Mouse (Mus musculus) MEL (cell line): ENCODE measurements around the gene Apol7a. TPM values are rescaled to one million over a fixed set of nuclear protein-coding genes. Genes with fewer than 3 reads are reported as not detected.

ENCODE experiments used
- DNase-seq: peaks from one replicate; pipeline ENCODE4 v3.0.0; 2011; ENCODE audit warnings: low read depth, low spot score
- H3K27ac ChIP-seq: 2 replicates; pipeline ENCODE4 v1.5.1; 2012; ENCODE audit warnings: low read depth, mild to moderate bottlenecking, control low read depth, low read length, moderate library complexity; ENCODE audit not compliant: control insufficient read depth
- H3K27me3 ChIP-seq, 2 experiments: fragments of 150-350 bp in 1 of 2; sonication (generic) in 1 of 2; 2 replicates each; pipeline ENCODE4 v1.6.1; 2012; ENCODE audit warnings: low read length in 2 of 2, mild to moderate bottlenecking in 2 of 2, improper control_type of control experiment in 1 of 2, moderate library complexity in 1 of 2; ENCODE audit not compliant: insufficient read depth in 2 of 2, control insufficient read depth in 1 of 2
- H3K36me3 ChIP-seq, 2 experiments: 2 replicates each; pipeline ENCODE4 v1.6.1; 2012 to 2014; ENCODE audit warnings: low read length in 2 of 2, improper control_type of control experiment in 1 of 2, inconsistent platforms in 1 of 2, mild to moderate bottlenecking in 1 of 2; ENCODE audit not compliant: insufficient read depth in 2 of 2, control insufficient read depth in 1 of 2
- H3K4me1 ChIP-seq, 2 experiments: fragments of 150-350 bp in 1 of 2; sonication (generic) in 1 of 2; 2 replicates each; pipeline ENCODE4 v1.6.1; 2012; ENCODE audit warnings: low read length in 2 of 2, improper control_type of control experiment in 1 of 2, mild to moderate bottlenecking in 1 of 2; ENCODE audit not compliant: insufficient read depth in 2 of 2, control insufficient read depth in 1 of 2
- H3K4me3 ChIP-seq, 2 experiments: fragments of 150-350 bp in 1 of 2; sonication (generic) in 1 of 2; 2 replicates each; pipeline ENCODE4 v1.5.1; 2012; ENCODE audit warnings: low read depth in 2 of 2, low read length in 2 of 2, mild to moderate bottlenecking in 2 of 2, moderate library complexity in 2 of 2, control low read depth in 1 of 2, improper control_type of control experiment in 1 of 2; ENCODE audit not compliant: control insufficient read depth in 1 of 2, insufficient read depth in 1 of 2
- H3K79me2 ChIP-seq: 2 replicates; pipeline ENCODE4 v1.6.1; 2012; ENCODE audit warnings: mild to moderate bottlenecking, low read length, moderate library complexity; ENCODE audit not compliant: control insufficient read depth, poor library complexity, insufficient read depth
- H3K9ac ChIP-seq: 2 replicates; pipeline ENCODE4 v1.6.1; 2012; ENCODE audit warnings: low read depth, mild to moderate bottlenecking, control low read depth, low read length, moderate library complexity; ENCODE audit not compliant: control insufficient read depth, poor library complexity, severe bottlenecking
- H3K9me3 ChIP-seq: fragments of 150-350 bp; sonication (generic); replicated peaks from 2 replicates; pipeline ENCODE4 v1.6.1; 2012; ENCODE audit warnings: mild to moderate bottlenecking, low read length, improper control_type of control experiment, moderate library complexity; ENCODE audit not compliant: insufficient read depth
- BHLHE40 ChIP-seq: IDR thresholded peaks from 2 replicates; pipeline ENCODE4 v1.6.1; 2012; ENCODE audit warnings: low read depth, mild to moderate bottlenecking, inconsistent platforms, low read length, improper control_type of control experiment, borderline replicate concordance
- CHD1 ChIP-seq: IDR thresholded peaks from 2 replicates; pipeline ENCODE4 v1.6.1; 2012; ENCODE audit warnings: low read depth, mild to moderate bottlenecking, inconsistent platforms, low read length, improper control_type of control experiment
- CTCF ChIP-seq, 3 experiments: IDR thresholded peaks in 2 of 3; conservative IDR thresholded peaks in 1 of 3; 2 replicates each; pipeline ENCODE4 v1.5.1; 2011 to 2012; ENCODE audit warnings: low read length in 3 of 3, low read depth in 2 of 3, mild to moderate bottlenecking in 2 of 3, improper control_type of control experiment in 1 of 3, inconsistent platforms in 1 of 3, mixed read lengths in 1 of 3, moderate library complexity in 1 of 3; ENCODE audit not compliant: control insufficient read depth in 1 of 3, insufficient read depth in 1 of 3, poor library complexity in 1 of 3, severe bottlenecking in 1 of 3
- E2F4 ChIP-seq: IDR thresholded peaks from 2 replicates; pipeline ENCODE4 v1.6.1; 2011; ENCODE audit warnings: low read depth, low read length, improper control_type of control experiment, borderline replicate concordance
- ELF1 ChIP-seq: IDR thresholded peaks from 2 replicates; pipeline ENCODE4 v1.6.1; 2014; ENCODE audit warnings: low read depth, mild to moderate bottlenecking, inconsistent platforms, low read length, improper control_type of control experiment, moderate library complexity
- ETS1 ChIP-seq: IDR thresholded peaks from 2 replicates; pipeline ENCODE4 v1.6.1; 2012; ENCODE audit warnings: low read depth, mild to moderate bottlenecking, inconsistent platforms, low read length, improper control_type of control experiment, moderate library complexity
- GABPA ChIP-seq: IDR thresholded peaks from 2 replicates; pipeline ENCODE4 v1.6.1; 2012; ENCODE audit warnings: low read depth, mild to moderate bottlenecking, inconsistent platforms, low read length, improper control_type of control experiment, moderate library complexity
- JUND ChIP-seq: IDR thresholded peaks from 2 replicates; pipeline ENCODE4 v1.6.1; 2011; ENCODE audit warnings: low read depth, mild to moderate bottlenecking, improper control_type of control experiment, low read length
- KAT2A ChIP-seq: conservative IDR thresholded peaks from 2 replicates; pipeline ENCODE4 v1.6.1; 2012; ENCODE audit warnings: low read depth, low read length, improper control_type of control experiment, inconsistent platforms
- MAFK ChIP-seq: IDR thresholded peaks from 2 replicates; pipeline ENCODE4 v1.6.1; 2011; ENCODE audit warnings: low read depth, mild to moderate bottlenecking, low read length, improper control_type of control experiment, borderline replicate concordance
- MAZ ChIP-seq: IDR thresholded peaks from 2 replicates; pipeline ENCODE4 v1.6.1; 2012; ENCODE audit warnings: low read depth, mild to moderate bottlenecking, inconsistent platforms, low read length, improper control_type of control experiment
- MXI1 ChIP-seq: IDR thresholded peaks from 2 replicates; pipeline ENCODE4 v1.6.1; 2011; ENCODE audit warnings: mild to moderate bottlenecking, low read depth, low read length, improper control_type of control experiment
- MYB ChIP-seq: IDR thresholded peaks from 2 replicates; pipeline ENCODE4 v1.6.1; 2011; ENCODE audit warnings: mild to moderate bottlenecking, low read depth, low read length, improper control_type of control experiment
- NELFE ChIP-seq: IDR thresholded peaks from 2 replicates; pipeline ENCODE4 v1.6.1; 2011; ENCODE audit warnings: low read depth, low read length, improper control_type of control experiment
- POLR2A ChIP-seq, 2 experiments: IDR thresholded peaks; 2 replicates each; pipeline ENCODE4 v1.6.1; 2011 to 2012; ENCODE audit warnings: low read length in 2 of 2, mild to moderate bottlenecking in 2 of 2, control low read depth in 1 of 2, improper control_type of control experiment in 1 of 2, low read depth in 1 of 2, moderate library complexity in 1 of 2; ENCODE audit not compliant: control insufficient read depth in 1 of 2, insufficient read depth in 1 of 2, poor library complexity in 1 of 2
- POLR2AphosphoS5 ChIP-seq: IDR thresholded peaks from 2 replicates; pipeline ENCODE4 v1.6.1; 2012; ENCODE audit warnings: low read depth, borderline replicate concordance, mild to moderate bottlenecking, inconsistent platforms, low read length, moderate library complexity, mixed read lengths
- RCOR1 ChIP-seq: IDR thresholded peaks from 2 replicates; pipeline ENCODE4 v1.6.1; 2012; ENCODE audit warnings: low read depth, mild to moderate bottlenecking, inconsistent platforms, low read length, improper control_type of control experiment
- SIN3A ChIP-seq: IDR thresholded peaks from 2 replicates; pipeline ENCODE4 v1.6.1; 2012; ENCODE audit warnings: low read length, improper control_type of control experiment, inconsistent platforms
- TAL1 ChIP-seq: IDR thresholded peaks from 2 replicates; pipeline ENCODE4 v1.6.1; 2012; ENCODE audit warnings: mild to moderate bottlenecking, inconsistent platforms, low read length, moderate library complexity, mixed read lengths
- TBP ChIP-seq: IDR thresholded peaks from 2 replicates; pipeline ENCODE4 v1.8.0; 2011; ENCODE audit warnings: low read depth, low read length, improper control_type of control experiment
- UBTF ChIP-seq: IDR thresholded peaks from 2 replicates; pipeline ENCODE4 v1.6.1; 2012; ENCODE audit warnings: low read depth, mild to moderate bottlenecking, inconsistent platforms, low read length, improper control_type of control experiment, moderate library complexity, borderline replicate concordance; ENCODE audit not compliant: insufficient read depth
- USF1 ChIP-seq: IDR thresholded peaks from 2 replicates; pipeline ENCODE4 v1.6.1; 2014; ENCODE audit warnings: low read depth, mild to moderate bottlenecking, inconsistent platforms, low read length, improper control_type of control experiment, moderate library complexity
- USF2 ChIP-seq, 2 experiments: IDR thresholded peaks; 2 replicates each; pipeline ENCODE4 v1.6.1; 2011 to 2012; ENCODE audit warnings: improper control_type of control experiment in 2 of 2, low read length in 2 of 2, borderline replicate concordance in 1 of 2, inconsistent platforms in 1 of 2, low read depth in 1 of 2, mild to moderate bottlenecking in 1 of 2; ENCODE audit not compliant: insufficient read depth in 1 of 2
- ZC3H11A ChIP-seq: IDR thresholded peaks from 2 replicates; pipeline ENCODE4 v1.6.1; 2012; ENCODE audit warnings: low read depth, mild to moderate bottlenecking, inconsistent platforms, low read length, improper control_type of control experiment
- ZKSCAN1 ChIP-seq: IDR thresholded peaks from 2 replicates; pipeline ENCODE4 v1.6.1; 2012; ENCODE audit warnings: low read depth, mild to moderate bottlenecking, inconsistent platforms, low read length, improper control_type of control experiment, moderate library complexity
- ZMIZ1 ChIP-seq: IDR thresholded peaks from 2 replicates; pipeline ENCODE4 v1.6.1; 2012; ENCODE audit warnings: low read depth, mild to moderate bottlenecking, inconsistent platforms, low read length, improper control_type of control experiment, moderate library complexity
- polyA plus RNA-seq, 2 experiments: library from polyadenylated mRNA; stranded (reverse) in 1 of 2; unstranded in 1 of 2; fragments of >175 nt in 1 of 2; fragments of >200 nt in 1 of 2; gene quantifications; 2 replicates each; pipeline versions ENCODE4 v1.2.1 to v1.2.4; 2012; ENCODE audit warnings: low replicate concordance in 2 of 2, low read depth in 1 of 2; ENCODE audit not compliant: insufficient read length in 2 of 2, insufficient read depth in 1 of 2, missing spikeins in 1 of 2
- total RNA-seq: library from RNA; depleted of rRNA; stranded (reverse); fragments of 300-350 nt; gene quantifications from 2 replicates; pipeline ENCODE4 v1.2.3, GENCODE M21; 2012

Apol7a gene
- total and polyA plus RNA-seq, 3 experiments: not detected

DNA sequence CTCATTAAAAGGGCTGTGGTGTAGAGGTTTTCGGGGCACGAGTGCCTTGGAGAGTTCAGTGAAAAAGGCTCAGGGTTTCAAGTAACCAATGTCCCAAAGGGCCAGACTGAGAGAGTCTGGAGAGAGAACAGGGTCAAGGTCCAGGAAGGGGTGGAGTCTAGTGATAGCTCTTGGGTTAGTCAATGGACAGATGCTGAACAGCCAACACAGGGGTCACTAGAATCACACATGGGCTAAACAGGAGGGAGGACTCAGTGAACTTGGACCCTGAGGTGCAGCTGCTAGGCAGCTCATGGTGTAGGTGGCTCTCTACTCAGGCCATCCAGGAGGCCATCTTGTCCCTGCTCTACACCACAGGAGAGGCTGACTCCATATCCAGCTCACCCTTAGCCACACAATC is 11.4 kb downstream of the Apol7a start:
- H3K36me3 ChIP-seq: no peaks in the 10 kb centered on the region
- H3K9me3 ChIP-seq: no peaks in the 10 kb centered on the region
- H3K27ac ChIP-seq: no peak overlapping the region
- TF ChIP-seq RCOR1 (no peak), MAFK (no peak), MXI1 (no peak), POLR2AphosphoS5 (no peak), CTCF (IDR thresholded peaks at IDR 0.05 in 2 of 3, conservative IDR thresholded peaks at IDR 0.05 in 1 of 3; ENCODE audit: control insufficient read depth in 1 of 3, insufficient read depth in 1 of 3, low read depth in 2 of 3, low read length in 3 of 3, poor library complexity in 1 of 3, severe bottlenecking in 1 of 3) (no peak), ETS1 (no peak), KAT2A (no peak), ZKSCAN1 (no peak), GABPA (no peak), POLR2A (IDR thresholded peaks at IDR 0.05; ENCODE audit: control insufficient read depth in 1 of 2, insufficient read depth in 1 of 2, low read depth in 1 of 2, low read length in 2 of 2, poor library complexity in 1 of 2) (no peak), CHD1 (no peak)
- no peaks in the 10 kb centered on the region for H3K79me2 ChIP-seq
- H3K4me1 ChIP-seq: no peaks in the 10 kb centered on the region
- H3K4me3 ChIP-seq: no peak overlapping the region
- DNase-seq: no peak
- no peak overlapping the region for H3K9ac ChIP-seq
- H3K27me3 ChIP-seq: no peaks in the 10 kb centered on the region

DNA sequence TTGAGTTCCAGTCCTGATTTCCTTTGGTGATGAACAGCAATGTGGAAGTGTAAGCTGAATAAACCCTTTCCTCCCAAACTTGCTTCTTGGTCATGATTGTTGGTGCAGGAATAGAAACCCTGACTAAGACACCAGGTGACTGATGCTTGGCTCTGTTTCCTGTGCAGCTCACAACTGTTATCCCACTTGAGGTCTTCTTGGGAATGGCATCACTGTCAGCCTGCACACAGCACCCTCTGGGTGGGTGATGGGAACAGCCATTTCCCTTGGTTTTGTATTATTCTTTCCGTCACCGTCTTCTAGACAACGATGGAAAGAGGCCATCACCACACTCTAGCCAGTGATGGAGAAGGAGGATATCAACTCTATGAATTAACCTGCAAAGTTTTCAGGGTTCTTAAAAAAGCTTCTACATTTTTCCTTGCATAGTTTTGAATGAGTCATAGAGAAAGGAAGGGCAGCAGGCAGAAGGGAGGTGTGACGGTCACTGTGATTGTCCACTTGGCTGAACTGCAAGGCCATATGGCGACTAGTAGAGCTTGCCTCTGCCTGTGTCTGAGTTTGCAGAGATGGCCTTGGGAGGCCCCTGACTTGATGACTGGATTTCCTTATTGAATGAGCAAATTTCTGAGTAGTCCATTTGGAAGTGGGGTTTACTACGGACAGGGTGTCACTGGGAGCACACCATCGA is 14.4 kb downstream of the Apol7a start:
- H3K27ac ChIP-seq: no peak overlapping the region

DNA sequence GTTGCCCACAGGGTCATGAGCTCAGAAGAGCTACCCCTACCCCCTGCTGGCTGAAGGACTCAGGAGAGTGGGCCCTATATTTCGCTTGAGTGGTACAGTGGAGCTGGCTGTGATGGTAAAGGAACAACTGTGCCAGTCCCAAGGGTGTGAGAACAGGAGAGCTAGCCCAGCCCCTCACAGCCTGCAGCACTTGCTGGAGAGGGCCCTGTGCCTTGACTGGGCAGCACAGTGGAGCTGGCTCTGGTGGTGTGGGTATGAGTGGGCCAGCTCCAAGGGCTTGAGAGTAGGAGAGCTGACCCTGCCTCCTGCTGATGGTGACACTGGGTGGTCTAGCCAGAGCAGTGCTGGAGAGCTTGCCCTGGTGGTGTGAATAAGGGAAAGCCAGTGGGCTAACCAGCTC is 16.0 kb downstream of the Apol7a start:
- no peak overlapping the region for H3K9ac ChIP-seq
- no peaks in the 10 kb centered on the region for H3K9me3 ChIP-seq
- H3K27me3 ChIP-seq: no peaks in the 10 kb centered on the region; a peak in 1 of 4 replicates
- H3K79me2 ChIP-seq: no peaks in the 10 kb centered on the region
- H3K27ac ChIP-seq: no peak overlapping the region
- no peak overlapping the region for H3K4me3 ChIP-seq
- DNase-seq: no peak
- H3K36me3 ChIP-seq: no peaks in the 10 kb centered on the region
- no peaks in the 10 kb centered on the region for H3K4me1 ChIP-seq
- TF ChIP-seq ETS1 (no peak), SIN3A (no peak), BHLHE40 (no peak), MXI1 (no peak), E2F4 (no peak), USF1 (no peak), ELF1 (no peak), JUND (no peak), KAT2A (no peak), CHD1 (no peak), ZC3H11A (no peak), UBTF (no peak), RCOR1 (no peak), NELFE (no peak), ZMIZ1 (no peak), MAZ (no peak)

More for the DNA sequence above, 14.4 kb downstream of the Apol7a start:
- Histone ChIP-seq H3K4me3 (no peak overlapping the region), H3K79me2 (no peaks in the 10 kb centered on the region), H3K27me3 (no peaks in the 10 kb centered on the region; a peak in 1 of 4 replicates), H3K4me1 (no peaks in the 10 kb centered on the region), H3K9me3 (no peaks in the 10 kb centered on the region), H3K9ac (no peak overlapping the region), H3K36me3 (no peaks in the 10 kb centered on the region)
- TF ChIP-seq UBTF: no peak
- TF ChIP-seq TAL1: no peak
- no peak for TF ChIP-seq POLR2A (IDR thresholded peaks at IDR 0.05; ENCODE audit: control insufficient read depth in 1 of 2, insufficient read depth in 1 of 2, low read depth in 1 of 2, low read length in 2 of 2, poor library complexity in 1 of 2)
- no peak for TF ChIP-seq USF1
- TF ChIP-seq MYB: no peak
- no peak for TF ChIP-seq MXI1
- no peak for TF ChIP-seq JUND
- no peak for TF ChIP-seq TBP
- no peak for TF ChIP-seq USF2 (IDR thresholded peaks at IDR 0.05; ENCODE audit: borderline replicate concordance in 1 of 2, insufficient read depth in 1 of 2, low read depth in 1 of 2, low read length in 2 of 2)
- no peak for DNase-seq
